Mouse (Mus musculus) lung, embryonic 16.5 days (tissue): ENCODE results near the gene Ahcy. TPM values are rescaled to one million over a fixed set of nuclear protein-coding genes. Genes with fewer than 3 reads are reported as not detected.

Source experiments
- ATAC-seq: fragments of 200-750 bp; cut with Nextera tagmentation; 2 replicates; pipeline ENCODE4 v1.8.0; 2017; ENCODE audit warnings: low read depth, mild to moderate bottlenecking, moderate library complexity
- H3K27ac ChIP-seq: fragments of 300-500 bp; sonication (generic); 2 replicates; pipeline ENCODE4 v1.5.1; 2014; ENCODE audit warnings: mild to moderate bottlenecking, control low read depth, low read length
- H3K27me3 ChIP-seq: fragments of 300-500 bp; sonication (generic); 2 replicates; pipeline ENCODE4 v1.6.1; 2014; ENCODE audit warnings: low read depth, low read length, mixed read lengths; ENCODE audit not compliant: control insufficient read depth, insufficient read depth
- H3K36me3 ChIP-seq: fragments of 300-500 bp; sonication (generic); 2 replicates; pipeline ENCODE4 v1.6.1; 2014; ENCODE audit warnings: low read length; ENCODE audit not compliant: control insufficient read depth, insufficient read depth
- H3K4me1 ChIP-seq: fragments of 300-500 bp; sonication (generic); replicated peaks from 2 replicates; pipeline ENCODE4 v1.6.1; 2014; ENCODE audit warnings: low read length, mixed read lengths; ENCODE audit not compliant: control insufficient read depth, insufficient read depth
- H3K4me2 ChIP-seq: fragments of 300-500 bp; sonication (generic); 2 replicates; pipeline ENCODE4 v1.6.1; 2014; ENCODE audit warnings: low read depth, low read length, control low read depth
- H3K4me3 ChIP-seq: fragments of 300-500 bp; sonication (generic); 2 replicates; pipeline ENCODE4 v1.5.1; 2014; ENCODE audit warnings: mild to moderate bottlenecking, low read length, control low read depth
- H3K9ac ChIP-seq: fragments of 300-500 bp; sonication (generic); 2 replicates; pipeline ENCODE4 v1.6.1; 2014; ENCODE audit warnings: low read length, control low read depth
- H3K9me3 ChIP-seq: fragments of 300-500 bp; sonication (generic); 2 replicates; pipeline ENCODE4 v1.6.1; 2016; ENCODE audit warnings: low read length; ENCODE audit not compliant: control insufficient read depth
- WGBS: fragments of 180-500 bp; shearing (Covaris S2); extraction: QIAGEN DNeasy Blood & Tissue Kit; methylation state at CpG from one replicate; pipeline ENCODE4 v1.1.7; 2014; 5-methylcytosine and 5-hydroxymethylcytosine counted together
- polyA plus RNA-seq: library from polyadenylated mRNA; unstranded; fragments of >200 nt; fragmentation: Nextera tagmentation; extraction: Ambion mirVana; gene quantifications from 2 replicates; pipeline ENCODE4 v1.2.1, GENCODE M21; 2015

Ahcy gene
- polyA plus RNA-seq, 1 experiment from 2014 or later: 51.0 TPM

DNA sequence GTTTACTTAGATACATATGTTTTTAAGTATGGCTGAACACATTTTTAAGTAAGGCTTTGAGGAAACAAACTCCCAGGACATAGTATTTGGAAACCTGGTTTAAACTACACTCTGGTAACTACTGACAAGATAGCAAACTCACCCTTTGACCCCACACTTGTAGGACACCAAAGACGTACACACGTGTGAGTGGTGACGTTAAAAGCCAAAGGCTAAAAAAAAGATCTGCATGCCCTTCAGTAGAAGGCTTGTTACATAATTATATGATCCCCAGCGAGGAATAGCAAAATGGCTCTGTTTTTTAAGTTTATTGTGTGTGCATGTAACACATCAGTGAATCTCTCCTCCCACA, 5.9 kb upstream of the Ahcy start:
- Histone ChIP-seq H3K27ac (no peak overlapping the region), H3K27me3 (no peaks in the 10 kb centered on the region), H3K9me3 (no peaks in the 10 kb centered on the region), H3K4me3 (no peak overlapping the region), H3K4me1 (peaks cover 2% of the 10 kb centered on the region), H3K4me2 (no peak overlapping the region), H3K9ac (no peak overlapping the region), H3K36me3 (no peaks in the 10 kb centered on the region)
- ATAC-seq: no peak
- WGBS: 36% methylated on average over 4 of the region's 4 CpGs

DNA sequence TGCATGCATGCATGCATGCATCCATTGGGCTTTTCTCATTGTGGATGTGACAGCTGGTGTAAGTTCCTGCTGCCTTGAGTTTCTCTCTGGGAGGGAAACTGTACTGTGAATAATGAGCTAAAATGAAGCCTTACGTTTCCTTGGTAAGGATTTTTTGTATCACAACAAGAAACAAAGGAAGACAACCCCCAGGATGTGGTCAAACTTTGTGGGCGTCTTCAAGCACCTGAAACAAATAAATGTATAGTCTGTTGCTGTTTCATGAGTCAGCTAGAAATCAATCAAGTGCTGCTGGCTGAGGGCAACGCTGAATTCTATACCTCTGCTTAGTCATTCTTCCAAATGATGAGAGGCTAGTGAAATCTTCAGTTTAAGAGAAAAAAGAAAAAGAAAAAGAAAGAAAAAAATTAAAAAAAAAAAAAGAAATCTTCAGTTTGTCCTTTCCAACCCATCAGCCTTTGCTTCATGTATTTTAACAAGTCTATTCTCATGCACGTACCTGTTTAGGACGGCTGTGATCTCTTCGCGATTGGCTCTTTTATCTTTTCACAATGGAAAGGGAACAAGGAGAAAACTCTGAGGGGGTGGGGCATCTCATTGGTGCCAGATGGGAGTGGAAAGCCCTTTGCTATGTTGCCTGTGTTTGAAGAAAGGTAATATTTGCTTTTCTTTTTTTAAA, 5.3 kb upstream of the Ahcy start:
- H3K36me3 ChIP-seq: no peaks in the 10 kb centered on the region
- H3K9ac ChIP-seq: no peak overlapping the region
- no peaks in the 10 kb centered on the region for H3K27me3 ChIP-seq
- no peak overlapping the region for H3K4me2 ChIP-seq
- no peak overlapping the region for H3K4me3 ChIP-seq
- peaks cover 8% of the 10 kb centered on the region for H3K4me1 ChIP-seq
- ATAC-seq: no peak
- H3K9me3 ChIP-seq: no peaks in the 10 kb centered on the region
- 28% methylated on average over 7 of the region's 7 CpGs for WGBS
- H3K27ac ChIP-seq: no peak overlapping the region

GRCm38 (mm10) chr2:155075649-155076048, 1.4 kb upstream of the Ahcy start:
- Histone ChIP-seq H3K4me2 (no peak overlapping the region), H3K36me3 (no peaks in the 10 kb centered on the region), H3K4me3 (no peak overlapping the region), H3K27me3 (no peaks in the 10 kb centered on the region), H3K27ac (no peak overlapping the region), H3K9me3 (no peaks in the 10 kb centered on the region), H3K4me1 (peaks cover 19% of the 10 kb centered on the region), H3K9ac (no peak overlapping the region)
- ATAC-seq: no peak
- WGBS: 75% methylated on average over 6 of the region's 6 CpGs

- Histone ChIP-seq H3K4me3 (peak overlapping the region; percentile 78), H3K27ac (peak overlapping the region; percentile 48), H3K4me2 (peak overlapping the region; percentile 72), H3K4me1 (peaks cover 19% of the 10 kb centered on the region), H3K9ac (peak overlapping the region; percentile 85), H3K9me3 (no peaks in the 10 kb centered on the region), H3K36me3 (no peaks in the 10 kb centered on the region), H3K27me3 (no peaks in the 10 kb centered on the region)
- 17% methylated on average over 12 of the region's 12 CpGs for WGBS
- ATAC-seq: no peak; the same call in 1 of the 2 replicates
Measured at GRCm38 (mm10) chr2:155074766-155075330, 551 bp upstream of the Ahcy start.

DNA sequence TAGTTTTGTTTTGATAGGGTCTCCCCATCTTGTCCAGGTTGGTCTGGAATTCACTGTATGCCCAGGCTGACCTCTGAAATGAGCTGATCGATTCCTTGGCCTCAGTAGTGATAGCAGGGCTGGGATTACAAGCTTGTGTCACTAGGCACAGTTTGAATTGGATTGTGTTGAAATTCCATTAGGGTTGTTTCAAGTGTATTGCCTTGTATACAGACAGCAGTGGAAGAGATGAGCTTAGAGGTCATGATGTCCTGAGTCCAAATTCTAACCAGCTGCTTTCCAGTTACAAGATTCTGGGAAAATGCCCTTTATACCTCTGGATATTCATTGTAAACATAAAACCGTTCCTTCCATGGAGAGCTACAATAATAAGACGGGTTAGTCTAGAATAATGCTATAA, 950 bp downstream of the Ahcy start:
- 6% methylated on average over 3 of the region's 3 CpGs for WGBS
- Histone ChIP-seq H3K9ac (peak overlapping the region; percentile 85), H3K4me2 (peak overlapping the region; percentile 72), H3K4me3 (peak overlapping the region; percentile 78), H3K9me3 (no peaks in the 10 kb centered on the region), H3K36me3 (no peaks in the 10 kb centered on the region), H3K4me1 (peaks cover 19% of the 10 kb centered on the region), H3K27ac (no peak overlapping the region), H3K27me3 (no peaks in the 10 kb centered on the region)
- ATAC-seq: no peak

DNA sequence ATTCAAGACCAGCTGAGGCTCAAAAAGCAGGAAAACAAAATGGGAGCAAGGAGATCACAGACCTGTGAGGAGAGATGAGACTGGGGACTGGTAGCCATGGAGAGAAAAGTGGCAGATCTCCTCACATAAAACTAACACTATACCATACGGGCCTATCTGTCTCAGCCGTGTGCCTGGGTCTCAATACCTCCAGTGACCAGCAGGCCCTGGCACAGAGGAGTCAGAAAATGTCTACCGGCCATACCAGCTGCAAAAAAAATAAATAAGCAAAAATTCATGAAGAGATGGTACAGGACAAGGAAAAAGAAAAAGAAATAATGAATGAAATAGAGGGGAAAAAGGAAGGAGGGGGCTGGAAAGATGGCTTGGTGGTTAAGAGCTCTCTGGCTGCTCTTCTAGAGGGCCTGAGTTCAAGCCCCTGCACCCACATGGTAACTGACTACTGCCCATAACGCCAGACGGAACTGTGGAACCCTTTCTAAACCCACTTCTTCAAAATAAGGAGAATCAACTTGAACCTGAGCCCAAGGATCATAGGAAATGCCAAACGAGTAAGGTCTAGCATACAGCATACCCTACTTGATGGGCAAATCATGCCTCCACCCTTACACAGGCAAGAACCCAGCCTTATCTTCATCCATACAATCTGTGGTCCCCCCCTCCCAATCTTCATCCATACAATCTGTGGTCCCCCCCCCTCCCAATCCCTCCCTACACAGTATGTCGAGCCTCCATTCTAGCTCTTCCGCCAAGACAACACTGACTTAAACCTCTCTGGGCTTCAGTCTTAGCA, 1.7 kb downstream of the Ahcy start:
- H3K27ac ChIP-seq: no peak overlapping the region
- 84% methylated on average over 8 of the region's 8 CpGs for WGBS
- no peak overlapping the region for H3K4me3 ChIP-seq
- no peak for ATAC-seq
- H3K4me1 ChIP-seq: peaks cover 19% of the 10 kb centered on the region
- no peaks in the 10 kb centered on the region for H3K9me3 ChIP-seq
- H3K27me3 ChIP-seq: no peaks in the 10 kb centered on the region
- no peaks in the 10 kb centered on the region for H3K36me3 ChIP-seq
- no peak overlapping the region for H3K9ac ChIP-seq
- H3K4me2 ChIP-seq: no peak overlapping the region

- Histone ChIP-seq H3K9me3 (no peaks in the 10 kb centered on the region), H3K36me3 (no peaks in the 10 kb centered on the region), H3K9ac (no peak overlapping the region), H3K4me2 (no peak overlapping the region), H3K27me3 (no peaks in the 10 kb centered on the region), H3K4me3 (no peak overlapping the region), H3K27ac (no peak overlapping the region), H3K4me1 (peaks cover 19% of the 10 kb centered on the region)
- 81% methylated on average over 9 of the region's 9 CpGs for WGBS
- ATAC-seq: no peak
Measured at GRCm38 (mm10) chr2:155071027-155071426, 3.3 kb downstream of the Ahcy start.

GRCm38 (mm10) chr2:155057361-155057760, 16.9 kb downstream of the Ahcy start:
- H3K27me3 ChIP-seq: no peaks in the 10 kb centered on the region
- WGBS: 58% methylated on average over 1 of the region's 1 CpGs

DNA sequence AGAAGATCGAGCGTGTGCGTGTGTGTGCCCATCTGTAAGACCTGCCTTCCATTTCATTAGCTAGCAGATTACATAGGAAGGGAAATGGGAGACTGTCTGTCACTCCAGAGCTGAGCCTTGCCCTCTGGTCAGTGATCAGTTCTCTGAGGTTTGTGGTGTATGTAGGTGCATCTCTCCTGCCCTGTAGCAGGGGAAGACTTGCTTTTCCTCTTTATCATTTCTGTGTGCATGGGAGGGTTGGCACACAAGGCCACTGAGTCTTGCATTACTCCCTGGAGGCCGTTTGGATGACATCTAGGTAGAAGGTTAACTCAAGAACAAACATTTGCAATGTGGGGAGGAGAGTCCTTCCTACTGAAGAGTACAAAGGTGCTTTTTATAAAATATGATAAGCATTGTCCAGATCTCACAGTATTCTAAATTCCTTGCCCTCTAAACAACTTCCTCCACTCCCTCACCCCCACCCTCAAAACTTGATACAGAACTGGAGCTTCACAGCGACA, 18.2 kb downstream of the Ahcy start:
- Histone ChIP-seq H3K4me3 (no peak overlapping the region), H3K27ac (no peak overlapping the region), H3K36me3 (peaks cover under 1% of the 10 kb centered on the region; the same call in 1 of the 2 replicates), H3K9ac (no peak overlapping the region), H3K4me2 (no peak overlapping the region), H3K9me3 (no peaks in the 10 kb centered on the region), H3K27me3 (no peaks in the 10 kb centered on the region), H3K4me1 (peaks cover 3% of the 10 kb centered on the region; the same call in 1 of the 2 replicates)
- WGBS: 62% methylated on average over 5 of the region's 5 CpGs
- no peak for ATAC-seq

More at GRCm38 (mm10) chr2:155057361-155057760, 16.9 kb downstream of the Ahcy start:
- Histone ChIP-seq H3K4me1 (no peaks in the 10 kb centered on the region), H3K4me3 (no peak overlapping the region), H3K27ac (no peak overlapping the region), H3K4me2 (no peak overlapping the region), H3K9ac (no peak overlapping the region), H3K36me3 (peaks cover 7% of the 10 kb centered on the region), H3K9me3 (no peaks in the 10 kb centered on the region)
- no peak for ATAC-seq
